Mouse (Mus musculus): Measurements from ENCODE around the gene Olfr521. TPM values are rescaled to one million over a fixed set of nuclear protein-coding genes. Genes with fewer than 3 reads are reported as not detected.
A peak's percentile ranks its signal among the peaks of the same experiment; 100 is the strongest.
"Not testable (repeated sequence)": the region's sequence is repeated elsewhere in the genome, so short reads cannot be mapped to it uniquely, and the experiment has no call there.

Gene Olfr521
- not detected for total RNA-seq (2021)

DNA sequence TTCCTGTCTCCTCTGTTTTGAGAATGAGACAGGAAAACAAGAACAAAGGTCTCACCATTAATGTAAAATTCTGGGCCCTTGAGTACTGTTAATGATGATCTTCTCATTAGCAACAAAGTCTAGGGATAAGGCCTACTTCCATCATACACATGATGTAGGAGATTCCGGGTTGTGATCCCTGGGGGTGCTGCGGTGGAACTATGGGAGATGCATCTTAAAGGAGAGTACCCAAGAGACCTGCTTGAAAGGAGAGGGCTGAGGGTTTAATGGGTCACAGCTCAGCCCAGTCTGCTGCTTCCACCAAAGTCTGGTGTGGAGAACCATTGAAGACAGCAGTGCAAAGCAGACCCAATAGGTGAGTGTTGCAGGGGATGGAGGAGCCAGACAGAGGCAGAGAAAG, at the start of gene Olfr521:
Gene Olfr521 (plus strand): TSS at position 301 of the 400 bp plus-strand sequence.
- no peak for DNase-seq (ENCODE audit: extremely low spot score in 1 of 2, low spot score in 1 of 2)

DNA sequence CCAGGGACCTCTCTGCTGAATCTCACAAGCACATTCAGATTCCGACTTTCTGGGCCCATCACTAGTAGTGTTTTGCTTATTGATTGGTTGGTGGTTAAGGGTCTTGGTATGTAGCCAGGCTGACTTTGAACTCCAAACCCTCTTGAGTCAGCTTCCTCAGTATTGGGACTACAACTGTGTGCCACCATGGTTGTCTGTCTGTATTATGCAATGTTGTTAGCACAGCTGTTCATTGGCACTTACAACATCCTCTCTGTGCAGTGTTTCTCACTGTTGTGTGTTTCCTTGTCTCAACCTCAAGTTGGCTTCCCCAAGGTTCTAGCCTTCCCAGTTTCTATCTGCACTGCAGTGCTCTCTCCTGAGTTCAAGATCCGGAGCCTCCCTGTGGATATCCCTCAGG, 46.8 kb upstream of the Olfr521 start:
- no peak for DNase-seq (ENCODE audit: extremely low spot score in 1 of 2, low spot score in 1 of 2)

DNA sequence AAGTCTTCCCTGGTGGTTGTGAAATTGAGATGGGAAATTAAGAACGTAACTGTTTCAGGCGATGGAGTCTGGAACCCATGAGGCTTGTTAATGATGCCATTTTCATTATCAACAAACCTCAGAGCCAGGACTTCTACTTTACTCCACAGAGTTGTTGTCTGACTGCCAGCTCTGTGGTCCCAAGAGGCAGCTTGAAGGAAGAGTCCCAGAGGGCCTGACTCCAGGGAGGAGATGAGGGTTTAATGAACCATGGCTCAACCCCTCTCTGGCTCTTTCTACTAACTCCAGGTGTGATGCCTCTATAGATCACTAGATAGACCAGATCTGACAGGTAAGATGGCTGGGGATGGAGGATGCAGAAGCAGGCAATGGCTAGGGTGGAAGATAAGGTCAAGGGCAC, 33.3 kb upstream of the Olfr521 start, which contains the start of gene Olfr520:
Gene Olfr520 (plus strand): TSS at position 301 of the 400 bp plus-strand sequence.
- DNase-seq (ENCODE audit: extremely low spot score in 1 of 2, low spot score in 1 of 2), result no peak

DNA sequence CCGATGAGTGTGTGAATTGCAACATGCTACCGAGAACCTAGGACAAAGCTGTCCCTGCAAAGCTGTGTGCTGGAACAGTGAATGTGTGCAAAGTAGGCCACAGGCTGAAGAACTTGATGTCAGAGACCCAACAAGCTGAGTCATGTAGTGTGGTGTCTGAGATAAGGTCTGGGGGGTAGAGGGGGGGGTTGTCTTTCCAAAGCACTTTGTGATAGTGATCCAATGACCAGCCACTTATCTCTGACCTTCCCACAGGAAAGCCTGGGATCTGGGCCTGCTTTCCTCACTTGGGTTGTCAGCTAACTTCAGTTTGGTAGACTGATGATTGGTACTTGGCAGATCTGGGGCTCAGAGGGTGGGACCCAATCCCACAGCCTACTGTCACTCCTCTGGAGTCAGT, 28.7 kb upstream of the Olfr521 start:
- no peak for DNase-seq (ENCODE audit: extremely low spot score in 1 of 2, low spot score in 1 of 2)

- not testable (repeated sequence) for DNase-seq (ENCODE audit: extremely low spot score in 1 of 2, low spot score in 1 of 2)
These were observed 27.8 kb upstream of the Olfr521 start for GRCm38 (mm10) chr7:99735491-99735890.

- DNase-seq (ENCODE audit: extremely low spot score in 1 of 2, low spot score in 1 of 2), result peak in 1 of 2 experiments; percentile 11
These were observed 24.0 kb upstream of the Olfr521 start for GRCm38 (mm10) chr7:99739276-99739675.

- no peak for DNase-seq (ENCODE audit: extremely low spot score in 1 of 2, low spot score in 1 of 2)
These were observed 18.1 kb downstream of the Olfr521 start for GRCm38 (mm10) chr7:99781385-99781784.

GRCm38 (mm10) chr7:99781916-99782315, 18.6 kb downstream of the Olfr521 start:
- DNase-seq (ENCODE audit: extremely low spot score in 1 of 2, low spot score in 1 of 2), result no peak

- no peak for DNase-seq (ENCODE audit: extremely low spot score in 1 of 2, low spot score in 1 of 2)
These were observed 20.1 kb downstream of the Olfr521 start for GRCm38 (mm10) chr7:99783421-99783820.

DNA sequence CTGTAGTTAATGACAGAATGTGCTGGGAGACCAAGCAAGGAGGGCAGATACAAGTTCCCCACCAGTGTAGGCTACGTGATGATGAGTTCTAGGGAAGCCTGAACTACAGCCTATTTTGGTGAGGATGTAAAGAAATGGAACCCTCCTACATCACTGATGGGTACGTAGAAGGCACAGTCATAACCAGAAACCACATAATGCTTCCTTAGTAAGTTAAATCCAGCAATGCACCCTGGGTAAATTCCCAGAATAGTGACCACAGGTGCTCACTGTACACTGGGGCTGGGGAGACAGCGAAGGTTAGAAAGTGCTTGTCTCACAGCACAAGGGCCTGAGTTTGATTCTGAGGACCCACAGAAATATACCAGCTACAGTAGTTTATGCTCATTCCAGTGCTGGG, 22.2 kb downstream of the Olfr521 start:
- DNase-seq (ENCODE audit: extremely low spot score in 1 of 2, low spot score in 1 of 2), result no peak

- no peak for DNase-seq (ENCODE audit: extremely low spot score in 1 of 2, low spot score in 1 of 2)
These were observed 23.5 kb downstream of the Olfr521 start for GRCm38 (mm10) chr7:99786774-99787173.

DNA sequence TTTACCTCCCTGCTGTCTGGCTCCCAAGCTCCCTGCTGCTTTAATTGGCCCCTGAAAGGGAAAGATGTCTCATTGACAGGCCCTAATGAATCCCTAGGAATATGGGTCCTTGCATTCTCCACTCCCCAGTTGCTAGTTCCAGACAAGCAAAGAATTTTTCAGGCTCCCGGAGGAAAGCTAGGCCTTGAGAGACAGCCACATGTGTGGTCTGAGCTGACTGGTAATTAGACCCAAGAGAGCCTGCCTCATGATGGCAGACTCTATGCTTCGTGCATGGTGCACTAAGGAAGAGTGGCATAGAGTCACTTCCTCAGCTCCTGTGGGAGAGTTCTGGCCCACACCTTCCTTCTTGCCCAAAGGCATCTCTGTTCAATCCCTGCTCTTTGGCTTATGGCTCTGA, 24.6 kb downstream of the Olfr521 start:
- no peak for DNase-seq (ENCODE audit: extremely low spot score in 1 of 2, low spot score in 1 of 2)

- DNase-seq (ENCODE audit: extremely low spot score in 1 of 2, low spot score in 1 of 2), result no peak
These were observed 25.3 kb downstream of the Olfr521 start for GRCm38 (mm10) chr7:99788563-99788962.

DNA sequence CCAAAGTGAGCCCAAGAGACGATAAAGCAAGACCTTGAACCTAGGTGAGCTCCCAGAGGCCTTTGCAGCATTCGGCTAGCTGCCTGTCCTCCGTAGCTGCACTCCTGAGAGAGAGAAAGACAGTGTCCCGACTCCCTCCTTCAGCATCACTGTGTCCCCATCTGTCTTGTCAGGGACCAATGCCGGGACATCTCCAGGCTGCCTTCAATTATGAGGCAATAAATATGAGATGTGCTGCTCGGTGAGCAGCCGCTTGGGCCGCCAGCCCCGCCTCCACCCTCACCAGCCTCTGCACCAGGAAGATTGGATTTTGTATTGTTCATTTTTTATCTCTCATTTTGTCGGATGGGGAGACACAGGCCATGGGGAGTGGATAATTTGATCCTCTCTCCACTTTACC, 27.5 kb downstream of the Olfr521 start:
- DNase-seq (ENCODE audit: extremely low spot score in 1 of 2, low spot score in 1 of 2), result no peak

DNA sequence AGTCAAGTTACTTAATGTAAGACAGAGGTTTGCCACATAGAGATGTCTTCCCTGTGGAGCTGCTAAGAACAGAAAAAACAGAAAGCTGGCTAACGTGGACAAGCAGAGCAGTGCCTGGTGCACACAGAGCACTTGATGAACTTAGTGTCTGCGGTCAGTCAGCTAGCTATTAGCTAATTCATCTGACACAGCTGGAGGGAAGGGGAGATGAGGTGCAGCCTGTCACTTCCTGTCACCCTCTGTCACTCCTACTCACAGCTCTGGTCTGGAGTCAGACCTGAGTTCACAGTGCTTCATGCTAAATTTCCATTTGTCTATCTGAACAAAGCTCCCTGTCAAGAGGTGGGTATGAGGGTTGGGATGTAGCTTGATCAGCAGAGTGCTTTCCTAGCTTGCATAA, 30.8 kb downstream of the Olfr521 start:
- no peak for DNase-seq (ENCODE audit: extremely low spot score in 1 of 2, low spot score in 1 of 2)

GRCm38 (mm10) chr7:99795192-99795981, 32.1 kb downstream of the Olfr521 start:
- no peak for DNase-seq (ENCODE audit: extremely low spot score in 1 of 2, low spot score in 1 of 2)

- no peak for DNase-seq (ENCODE audit: extremely low spot score in 1 of 2, low spot score in 1 of 2)
These were observed 33.2 kb downstream of the Olfr521 start for GRCm38 (mm10) chr7:99796471-99796870.

GRCm38 (mm10) chr7:99797261-99797660, 34.0 kb downstream of the Olfr521 start:
- DNase-seq (ENCODE audit: extremely low spot score in 1 of 2, low spot score in 1 of 2), result no peak

- peak in 1 of 2 experiments; percentile 80 for DNase-seq (ENCODE audit: extremely low spot score in 1 of 2, low spot score in 1 of 2)
These were observed 34.8 kb downstream of the Olfr521 start for GRCm38 (mm10) chr7:99797911-99798647.

- no peak for DNase-seq (ENCODE audit: extremely low spot score in 1 of 2, low spot score in 1 of 2)
These were observed 35.8 kb downstream of the Olfr521 start for GRCm38 (mm10) chr7:99799118-99799517.

DNA sequence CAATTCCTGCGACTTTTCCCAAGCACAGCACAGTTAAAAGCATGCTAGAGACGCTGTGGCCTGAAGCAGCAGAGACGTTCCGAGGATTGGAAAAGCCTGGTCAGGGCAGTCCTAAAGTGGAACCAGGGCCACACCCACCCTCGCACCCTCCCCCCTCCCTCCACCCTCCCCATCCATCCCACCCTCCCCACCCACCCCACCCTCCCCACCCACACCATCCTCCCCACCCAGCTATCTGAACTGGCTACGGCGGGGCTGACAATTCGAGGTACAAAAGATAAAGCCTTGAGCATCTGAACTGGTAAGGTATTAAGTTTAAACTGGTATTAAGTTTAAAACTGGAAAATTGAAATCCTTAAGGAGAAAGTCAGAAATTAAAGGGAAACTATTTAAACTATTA, 40.2 kb downstream of the Olfr521 start:
- no peak for DNase-seq (ENCODE audit: extremely low spot score in 1 of 2, low spot score in 1 of 2)

DNA sequence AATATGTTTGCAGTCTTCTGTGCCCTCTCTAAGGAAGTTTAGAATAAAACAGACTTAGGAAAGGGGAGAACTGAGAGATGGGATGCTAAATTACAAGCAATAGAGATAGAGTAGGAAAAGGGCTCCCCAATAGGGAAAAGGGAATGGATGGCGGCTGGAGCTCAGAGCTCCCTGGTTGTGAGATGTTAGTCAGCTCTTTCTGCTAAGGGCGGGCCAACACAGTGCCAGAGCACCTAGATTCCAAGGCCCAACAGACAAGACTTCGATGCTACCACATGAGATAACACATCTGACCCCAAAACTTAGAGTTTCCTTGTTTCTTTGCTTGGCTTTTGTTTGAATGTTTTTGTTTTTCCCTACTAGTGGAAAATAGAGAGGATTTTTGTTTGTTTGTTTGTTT, 40.7 kb downstream of the Olfr521 start:
- DNase-seq (ENCODE audit: extremely low spot score in 1 of 2, low spot score in 1 of 2), result not testable (repeated sequence)
